Mouse (Mus musculus) megakaryocyte, embryonic 14.5 days (primary cell): ENCODE measurements around the gene Cers5. TPM values are rescaled to one million over a fixed set of nuclear protein-coding genes. Genes with fewer than 3 reads are reported as not detected.

Source experiments
- H3K27me3 ChIP-seq: replicated peaks from 2 replicates; pipeline ENCODE3; 2012; ENCODE audit warnings: inconsistent platforms
- H3K36me3 ChIP-seq: replicated peaks from 2 replicates; pipeline ENCODE3; 2012; ENCODE audit warnings: low read length, inconsistent platforms, mixed read lengths
- H3K4me1 ChIP-seq: 2 replicates; pipeline ENCODE4 v1.6.1; 2012; ENCODE audit warnings: inconsistent platforms
- H3K4me3 ChIP-seq: replicated peaks from 2 replicates; pipeline ENCODE3; 2012; ENCODE audit warnings: moderate library complexity, mild to moderate bottlenecking, inconsistent platforms
- H3K9me3 ChIP-seq: 2 replicates; pipeline ENCODE4 v1.6.1; 2012; ENCODE audit warnings: inconsistent platforms
- FLI1 ChIP-seq: IDR thresholded peaks from 2 replicates; pipeline ENCODE4 v1.6.1; 2012; ENCODE audit warnings: low read length, inconsistent platforms, mixed read lengths
- GATA1 ChIP-seq: IDR thresholded peaks from 3 replicates; pipeline ENCODE4 v1.6.1; 2012; ENCODE audit warnings: mixed read lengths, low read length, inconsistent platforms, borderline replicate concordance
- polyA plus RNA-seq: library from polyadenylated mRNA; stranded (reverse); fragments of >175 nt; gene quantifications from 2 replicates; pipeline ENCODE4 v1.2.3, GENCODE M21; 2012; ENCODE audit warnings: low replicate concordance; ENCODE audit not compliant: insufficient read depth

Gene Cers5
- polyA plus RNA-seq, 1 experiment = 13.6 TPM

- TF ChIP-seq GATA1 (no peak), FLI1 (no peak)
- H3K4me1 ChIP-seq = peaks cover 46% of the 10 kb centered on the region
- no peaks in the 10 kb centered on the region for H3K9me3 ChIP-seq
- H3K4me3 ChIP-seq = no peak overlapping the region
- peaks cover 19% of the 10 kb centered on the region for H3K36me3 ChIP-seq
- peaks cover 41% of the 10 kb centered on the region for H3K27me3 ChIP-seq
These were observed 72.2 kb downstream of the Cers5 start for GRCm38 (mm10) chr15:99700219-99701106.

GRCm38 (mm10) chr15:99699715-99700114 is 73.0 kb downstream of the Cers5 start:
- H3K4me1 ChIP-seq = peaks cover 43% of the 10 kb centered on the region
- H3K9me3 ChIP-seq = no peaks in the 10 kb centered on the region
- H3K27me3 ChIP-seq = peaks cover 49% of the 10 kb centered on the region
- H3K36me3 ChIP-seq = peaks cover 14% of the 10 kb centered on the region
- no peak overlapping the region for H3K4me3 ChIP-seq
- TF ChIP-seq GATA1 (no peak), FLI1 (no peak)

GRCm38 (mm10) chr15:99698533-99699085 is 74.1 kb downstream of the Cers5 start:
- Histone ChIP-seq H3K9me3 (no peaks in the 10 kb centered on the region), H3K27me3 (peaks cover 59% of the 10 kb centered on the region), H3K4me1 (peaks cover 34% of the 10 kb centered on the region), H3K4me3 (peak overlapping the region; percentile 80), H3K36me3 (peaks cover 4% of the 10 kb centered on the region)
- TF ChIP-seq FLI1 (no peak), GATA1 (no peak)

- TF ChIP-seq GATA1 = no peak
- Histone ChIP-seq H3K36me3 (no peaks in the 10 kb centered on the region), H3K4me1 (peaks cover 22% of the 10 kb centered on the region), H3K27me3 (peaks cover 70% of the 10 kb centered on the region), H3K4me3 (no peak overlapping the region), H3K9me3 (no peaks in the 10 kb centered on the region)
These were observed 75.4 kb downstream of the Cers5 start for GRCm38 (mm10) chr15:99697309-99697708.

GRCm38 (mm10) chr15:99691976-99692375 is 80.7 kb downstream of the Cers5 start:
- peaks cover 87% of the 10 kb centered on the region for H3K27me3 ChIP-seq

GRCm38 (mm10) chr15:99690924-99691323 is 81.8 kb downstream of the Cers5 start:
- H3K9me3 ChIP-seq = no peaks in the 10 kb centered on the region
- peaks cover 85% of the 10 kb centered on the region for H3K27me3 ChIP-seq
- H3K4me3 ChIP-seq = no peak overlapping the region
- TF ChIP-seq FLI1 (no peak), GATA1 (no peak)
- H3K36me3 ChIP-seq = no peaks in the 10 kb centered on the region
- peaks cover 6% of the 10 kb centered on the region; the same call in 1 of the 2 replicates for H3K4me1 ChIP-seq

More at GRCm38 (mm10) chr15:99691976-99692375, 80.7 kb downstream of the Cers5 start:
- H3K36me3 ChIP-seq = no peaks in the 10 kb centered on the region
- no peak overlapping the region for H3K4me3 ChIP-seq
- no peaks in the 10 kb centered on the region for H3K9me3 ChIP-seq
- peaks cover 6% of the 10 kb centered on the region; the same call in 1 of the 2 replicates for H3K4me1 ChIP-seq
- TF ChIP-seq FLI1 (no peak), GATA1 (no peak)

- no peak for TF ChIP-seq FLI1
- no peak for TF ChIP-seq GATA1
- H3K27me3 ChIP-seq = peaks cover 79% of the 10 kb centered on the region
- H3K9me3 ChIP-seq = no peaks in the 10 kb centered on the region
- H3K4me1 ChIP-seq = peaks cover 6% of the 10 kb centered on the region; the same call in 1 of the 2 replicates
- no peaks in the 10 kb centered on the region for H3K36me3 ChIP-seq
- peak overlapping the region; percentile 25 for H3K4me3 ChIP-seq
These were observed 84.0 kb downstream of the Cers5 start for GRCm38 (mm10) chr15:99688712-99689111.

Other genes starting within 250 kb of the Cers5 start
- 0.14 TPM in 1 of 2 replicates, not detected in the other for gene Faim2, start 244.7 kb downstream of the Cers5 start, polyA plus RNA-seq
- not detected in 2 replicates for gene Aqp2, start 193.8 kb downstream of the Cers5 start, polyA plus RNA-seq
- not detected in 2 replicates for gene Aqp5, start 182.1 kb downstream of the Cers5 start, polyA plus RNA-seq
- gene Aqp6, start 171.5 kb downstream of the Cers5 start, polyA plus RNA-seq = not detected in 2 replicates
- 3.6 and 7.7 TPM in 2 replicates for gene Racgap1, start 121.2 kb downstream of the Cers5 start, polyA plus RNA-seq
- not detected in 2 replicates for gene Asic1, start 102.5 kb downstream of the Cers5 start, polyA plus RNA-seq
- 20.3 and 45.0 TPM in 2 replicates for gene Smarcd1, start 70.8 kb downstream of the Cers5 start, polyA plus RNA-seq
- 17.1 TPM in 1 of 2 replicates, not detected in the other for gene Gm17349, start 67.4 kb downstream of the Cers5 start, polyA plus RNA-seq
- gene Gpd1, start 55.4 kb downstream of the Cers5 start, polyA plus RNA-seq = 0.34 TPM in 1 of 2 replicates, not detected in the other
- 83.6 and 145 TPM in 2 replicates for gene Cox14, start 47.3 kb downstream of the Cers5 start, polyA plus RNA-seq
- 0.75 and 1.3 TPM in 2 replicates for gene Lima1, start 102.6 kb upstream of the Cers5 start, polyA plus RNA-seq
- gene Fam186a, start 194.2 kb upstream of the Cers5 start, polyA plus RNA-seq = 0.28 TPM in 1 of 2 replicates, not detected in the other
- 2.8 TPM in 1 of 2 replicates, not detected in the other for gene Larp4, start 197.2 kb upstream of the Cers5 start, polyA plus RNA-seq